Mouse (Mus musculus): ENCODE results near the gene Gng7. TPM values are rescaled to one million over a fixed set of nuclear protein-coding genes. Genes with fewer than 3 reads are reported as not detected.
"Not testable (repeated sequence)": the region's sequence is repeated elsewhere in the genome, so short reads cannot be mapped to it uniquely, and the experiment has no call there.

Gene Gng7
- 2.6 and 3.0 TPM in 2 replicates for polyA plus RNA-seq (2012; rRNA removed)

- 11% methylated on average over 31 of the region's 31 CpGs for WGBS
- no peak for TF ChIP-seq CTCF (IDR thresholded peaks at IDR 0.05; ENCODE audit: insufficient read depth, low read length)
- peak; percentile 37; the same call in 1 of the 2 replicates for TF ChIP-seq POLR2A (IDR thresholded peaks at IDR 0.05; ENCODE audit: borderline replicate concordance, extremely low read depth, low read depth, low read length)
- DNase-seq, result peak; percentile 88
- no peaks in the 10 kb centered on the region for H3K4me1 ChIP-seq (ENCODE audit: control insufficient read depth, insufficient read depth, low read length)
- peak within 1 kb of the TSS; percentile 3 for H3K4me3 ChIP-seq (replicated peaks; ENCODE audit: extremely low read depth, low read depth, low read length)
Measured at GRCm38 (mm10) chr10:81014393-81015384, at the start of gene Gng7. Gene Gng7 (minus strand): TSS chr10:81014945.

DNA sequence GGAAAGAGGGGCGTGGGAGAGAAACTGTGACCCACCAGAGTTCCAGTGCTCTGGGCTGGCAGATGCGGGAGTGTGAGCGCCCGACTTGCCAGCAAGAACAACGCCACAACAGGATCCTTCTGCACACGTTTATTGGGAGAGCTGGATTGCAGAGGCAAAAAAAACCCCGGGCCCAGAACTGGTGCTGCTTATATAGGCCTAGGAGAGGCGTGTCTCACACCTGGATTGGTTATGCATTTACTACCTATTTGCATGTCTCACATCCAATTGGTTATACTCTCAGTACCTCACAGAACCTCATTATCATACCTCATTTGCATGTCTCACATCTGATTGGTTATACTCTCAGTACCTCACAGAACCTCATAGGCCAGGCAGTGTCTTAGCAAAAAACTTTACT, 49.8 kb upstream of the Gng7 start:
- not testable (repeated sequence) for H3K4me1 ChIP-seq (ENCODE audit: control insufficient read depth, insufficient read depth, low read length); H3K4me3 ChIP-seq (replicated peaks; ENCODE audit: extremely low read depth, low read depth, low read length); DNase-seq
- WGBS, result 88% methylated on average over 8 of the region's 8 CpGs

GRCm38 (mm10) chr10:81062710-81063109, 48.0 kb upstream of the Gng7 start:
- 35% methylated on average over 4 of the region's 4 CpGs for WGBS

GRCm38 (mm10) chr10:81059603-81060543, 45.1 kb upstream of the Gng7 start, which contains the start of gene Sgta:
Gene Sgta (minus strand): TSS chr10:81060181.
- TF ChIP-seq CTCF (IDR thresholded peaks at IDR 0.05; ENCODE audit: insufficient read depth, low read length) (no peak), POLR2A (IDR thresholded peaks at IDR 0.05; ENCODE audit: borderline replicate concordance, extremely low read depth, low read depth, low read length) (peak; percentile 76)
- under 1% methylated on average over 48 of the region's 48 CpGs for WGBS
- Histone ChIP-seq H3K4me3 (replicated peaks; ENCODE audit: extremely low read depth, low read depth, low read length) (peak within 1 kb of the TSS; percentile 95), H3K4me1 (ENCODE audit: control insufficient read depth, insufficient read depth, low read length) (peaks cover 15% of the 10 kb centered on the region)
- DNase-seq, result peak; percentile 98

More at GRCm38 (mm10) chr10:81062710-81063109, 48.0 kb upstream of the Gng7 start:
- Histone ChIP-seq H3K4me1 (ENCODE audit: control insufficient read depth, insufficient read depth, low read length) (peaks cover 11% of the 10 kb centered on the region), H3K4me3 (replicated peaks; ENCODE audit: extremely low read depth, low read depth, low read length) (no peak overlapping the region)
- no peak for TF ChIP-seq POLR2A (IDR thresholded peaks at IDR 0.05; ENCODE audit: borderline replicate concordance, extremely low read depth, low read depth, low read length)
- TF ChIP-seq CTCF (IDR thresholded peaks at IDR 0.05; ENCODE audit: insufficient read depth, low read length), result no peak
- no peak for DNase-seq

DNA sequence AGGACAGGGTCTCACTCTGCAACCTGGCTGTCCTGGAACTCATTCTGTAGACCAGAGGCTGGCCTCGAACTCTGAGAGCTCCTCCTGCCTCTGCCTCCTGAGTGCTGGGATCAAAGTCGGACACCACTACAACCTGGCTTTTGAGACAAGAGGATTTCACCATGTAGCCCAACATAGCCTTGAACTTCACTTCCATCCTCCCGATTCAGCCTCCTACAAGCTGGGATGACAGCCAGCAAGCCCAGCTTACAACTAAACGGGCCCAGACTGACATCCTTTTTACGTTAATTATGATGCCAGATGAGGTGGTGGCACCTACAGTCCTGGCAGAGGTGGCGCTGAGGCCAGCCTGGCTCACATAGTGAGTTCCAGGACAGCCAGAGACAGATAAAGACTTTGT, 44.2 kb upstream of the Gng7 start:
- H3K4me3 ChIP-seq (replicated peaks; ENCODE audit: extremely low read depth, low read depth, low read length), result no peak overlapping the region
- WGBS, result 53% methylated on average over 6 of the region's 6 CpGs
- DNase-seq, result no peak
- TF ChIP-seq POLR2A (IDR thresholded peaks at IDR 0.05; ENCODE audit: borderline replicate concordance, extremely low read depth, low read depth, low read length) (no peak), CTCF (IDR thresholded peaks at IDR 0.05; ENCODE audit: insufficient read depth, low read length) (no peak)
- H3K4me1 ChIP-seq (ENCODE audit: control insufficient read depth, insufficient read depth, low read length), result peaks cover 15% of the 10 kb centered on the region

DNA sequence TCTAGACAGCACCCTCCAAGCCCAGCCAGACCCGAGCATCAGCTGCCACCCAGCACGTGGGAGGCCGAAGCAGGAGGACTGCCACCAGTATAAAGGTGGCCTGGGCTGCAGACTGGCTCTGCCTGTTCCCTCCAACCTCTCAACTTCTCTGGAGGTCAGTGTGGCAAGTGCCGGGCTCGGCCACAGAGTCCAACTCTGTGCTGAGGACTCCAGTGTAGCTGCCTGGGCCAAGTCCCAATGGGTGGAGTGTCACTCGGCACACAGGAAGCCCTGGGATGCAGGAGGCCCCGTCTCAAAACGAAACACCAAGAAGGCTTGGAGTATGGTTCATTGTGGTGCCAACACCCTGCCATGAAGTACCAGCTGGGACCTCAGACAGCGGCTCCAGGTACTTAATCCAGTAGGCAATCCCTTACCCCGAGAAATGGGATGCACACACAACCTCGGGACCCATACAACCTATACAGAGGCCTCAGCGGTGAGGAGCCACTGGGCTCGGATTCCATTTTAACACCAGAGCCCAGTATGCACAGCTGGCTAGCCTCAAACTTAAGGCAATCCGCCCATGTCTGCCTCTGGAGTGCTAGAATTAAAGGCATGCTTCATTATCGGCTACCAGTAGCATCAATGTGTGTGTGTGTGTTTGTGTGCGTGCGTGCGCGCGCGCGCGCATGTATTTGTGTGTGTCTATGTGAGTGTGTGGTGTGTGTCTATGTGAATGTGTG, 42.8 kb upstream of the Gng7 start:
- peaks cover 13% of the 10 kb centered on the region for H3K4me1 ChIP-seq (ENCODE audit: control insufficient read depth, insufficient read depth, low read length)
- no peak overlapping the region for H3K4me3 ChIP-seq (replicated peaks; ENCODE audit: extremely low read depth, low read depth, low read length)
- no peak for DNase-seq
- TF ChIP-seq CTCF (IDR thresholded peaks at IDR 0.05; ENCODE audit: insufficient read depth, low read length) (no peak), POLR2A (IDR thresholded peaks at IDR 0.05; ENCODE audit: borderline replicate concordance, extremely low read depth, low read depth, low read length) (no peak)
- 77% methylated on average over 23 of the region's 23 CpGs for WGBS

- DNase-seq; H3K4me3 ChIP-seq (replicated peaks; ENCODE audit: extremely low read depth, low read depth, low read length): not testable (repeated sequence)
- peaks cover 10% of the 10 kb centered on the region for H3K4me1 ChIP-seq (ENCODE audit: control insufficient read depth, insufficient read depth, low read length)
- 74% methylated on average over 11 of the region's 11 CpGs for WGBS
Measured at GRCm38 (mm10) chr10:81055802-81056340, 41.1 kb upstream of the Gng7 start.

DNA sequence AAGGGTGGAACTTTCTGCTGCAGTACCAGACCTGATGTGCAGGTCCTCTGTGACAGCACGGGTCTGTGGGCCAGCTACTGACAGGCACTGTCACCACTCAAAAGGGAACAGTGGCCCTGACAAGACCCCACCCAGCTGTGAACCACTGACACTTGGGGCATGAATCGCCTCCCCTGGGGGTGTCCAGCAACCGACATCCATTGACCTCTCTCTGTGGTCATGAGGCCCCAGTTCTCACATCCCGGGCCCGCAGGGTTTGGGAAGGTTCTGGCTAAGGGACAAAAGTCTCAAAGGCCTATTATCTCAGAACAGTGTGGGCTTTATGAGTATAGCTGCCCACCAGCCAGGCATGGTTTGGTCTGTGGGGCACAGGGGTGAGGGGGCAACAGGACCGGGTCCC, 40.4 kb upstream of the Gng7 start:
- WGBS, result 85% methylated on average over 6 of the region's 6 CpGs
- H3K4me1 ChIP-seq (ENCODE audit: control insufficient read depth, insufficient read depth, low read length), result peaks cover 10% of the 10 kb centered on the region
- TF ChIP-seq POLR2A (IDR thresholded peaks at IDR 0.05; ENCODE audit: borderline replicate concordance, extremely low read depth, low read depth, low read length), result no peak
- TF ChIP-seq CTCF (IDR thresholded peaks at IDR 0.05; ENCODE audit: insufficient read depth, low read length), result no peak
- H3K4me3 ChIP-seq (replicated peaks; ENCODE audit: extremely low read depth, low read depth, low read length), result no peak overlapping the region
- no peak for DNase-seq

- 81% methylated on average over 5 of the region's 5 CpGs for WGBS
- DNase-seq, result no peak
- TF ChIP-seq CTCF (IDR thresholded peaks at IDR 0.05; ENCODE audit: insufficient read depth, low read length), result no peak
- no peak for TF ChIP-seq POLR2A (IDR thresholded peaks at IDR 0.05; ENCODE audit: borderline replicate concordance, extremely low read depth, low read depth, low read length)
- peaks cover 4% of the 10 kb centered on the region for H3K4me1 ChIP-seq (ENCODE audit: control insufficient read depth, insufficient read depth, low read length)
- H3K4me3 ChIP-seq (replicated peaks; ENCODE audit: extremely low read depth, low read depth, low read length), result no peak overlapping the region
Measured at GRCm38 (mm10) chr10:81052577-81052976, 37.8 kb upstream of the Gng7 start.
